Mouse (Mus musculus) lung, embryonic 14.5 days (tissue): ENCODE measurements around the gene Rint1. TPM values are rescaled to one million over a fixed set of nuclear protein-coding genes. Genes with fewer than 3 reads are reported as not detected.
A peak's percentile ranks its signal among the peaks of the same experiment; 100 is the strongest.

Source experiments
- ATAC-seq: fragments of 200-750 bp; cut with Nextera tagmentation; 2 replicates; pipeline ENCODE4 v1.8.0; 2017; ENCODE audit warnings: mild to moderate bottlenecking, moderate TSS enrichment, moderate library complexity; ENCODE audit not compliant: insufficient read depth
- DNase-seq: peaks from one replicate; pipeline ENCODE4 v3.0.0-alpha.2; 2015
- H3K27ac ChIP-seq: fragments of 300-500 bp; sonication (generic); 2 replicates; pipeline ENCODE4 v1.5.1; 2014; ENCODE audit warnings: low read depth, mild to moderate bottlenecking, moderate library complexity
- H3K27me3 ChIP-seq: fragments of 300-500 bp; sonication (generic); 2 replicates; pipeline ENCODE4 v1.6.1; 2014; ENCODE audit warnings: low read length, control low read depth; ENCODE audit not compliant: insufficient read depth
- H3K36me3 ChIP-seq: fragments of 300-500 bp; sonication (generic); 2 replicates; pipeline ENCODE4 v1.6.1; 2014; ENCODE audit warnings: control low read depth; ENCODE audit not compliant: insufficient read depth
- H3K4me1 ChIP-seq: fragments of 300-500 bp; sonication (generic); 2 replicates; pipeline ENCODE4 v1.6.1; 2014; ENCODE audit warnings: antibody characterized with exemption, control low read depth; ENCODE audit not compliant: insufficient read depth
- H3K4me2 ChIP-seq: fragments of 300-500 bp; sonication (generic); 2 replicates; pipeline ENCODE4 v1.6.1; 2014; ENCODE audit warnings: mild to moderate bottlenecking
- H3K4me3 ChIP-seq: fragments of 300-500 bp; sonication (generic); 2 replicates; pipeline ENCODE4 v1.5.1; 2014; ENCODE audit warnings: low read depth, low read length
- H3K9ac ChIP-seq: fragments of 300-500 bp; sonication (generic); 2 replicates; pipeline ENCODE4 v1.6.1; 2014
- H3K9me3 ChIP-seq: fragments of 300-500 bp; sonication (generic); 2 replicates; pipeline ENCODE4 v1.6.1; 2016; ENCODE audit warnings: low read depth, low read length, control low read depth
- CTCF ChIP-seq: IDR thresholded peaks from 2 replicates; pipeline ENCODE4 v1.5.1; 2016; ENCODE audit warnings: antibody characterized with exemption, low read depth
- WGBS: fragments of 180-500 bp; shearing (Covaris S2); extraction: QIAGEN DNeasy Blood & Tissue Kit; methylation state at CpG from one replicate; pipeline ENCODE4 v1.1.7; 2014; 5-methylcytosine and 5-hydroxymethylcytosine counted together
- polyA plus RNA-seq: library from polyadenylated mRNA; unstranded; fragments of >200 nt; fragmentation: Nextera tagmentation; extraction: Ambion mirVana; gene quantifications from 2 replicates; pipeline ENCODE4 v1.2.1, GENCODE M21; 2014

Gene Rint1
- polyA plus RNA-seq = 28.1 and 32.7 TPM in 2 replicates

GRCm38 (mm10) chr5:23787536-23788389 is at the start of gene Rint1:
Gene Rint1, plus strand, starts transcription at chr5:23787711.
- peak; percentile 99 for TF ChIP-seq CTCF
- H3K27ac ChIP-seq = peak within 1 kb of the TSS; percentile 32; the same call in 1 of the 2 replicates
- WGBS = 2% methylated on average over 47 of the region's 47 CpGs

GRCm38 (mm10) chr5:23743261-23743660 is 44.2 kb upstream of the Rint1 start:
- H3K36me3 ChIP-seq = peaks cover 72% of the 10 kb centered on the region
- ATAC-seq (no peak), DNase-seq (no peak)
- no peak overlapping the region for H3K4me3 ChIP-seq
- H3K4me1 ChIP-seq = no peaks in the 10 kb centered on the region
- no peak for TF ChIP-seq CTCF
- WGBS = 95% methylated on average over 12 of the region's 12 CpGs
- H3K27ac ChIP-seq = no peak overlapping the region
- no peak overlapping the region for H3K4me2 ChIP-seq
- no peaks in the 10 kb centered on the region for H3K27me3 ChIP-seq
- H3K9ac ChIP-seq = no peak overlapping the region
- no peaks in the 10 kb centered on the region for H3K9me3 ChIP-seq

More at GRCm38 (mm10) chr5:23787536-23788389, at the start of gene Rint1:
- Histone ChIP-seq H3K36me3 (peaks cover 13% of the 10 kb centered on the region; the same call in 1 of the 2 replicates), H3K27me3 (no peaks in the 10 kb centered on the region), H3K9me3 (no peaks in the 10 kb centered on the region), H3K4me2 (peak within 1 kb of the TSS; percentile 71), H3K9ac (peak within 1 kb of the TSS; percentile 91), H3K4me1 (0 out of 2 replicates have a peak, but pooled peaks cover 4% of the 10 kb centered on the region), H3K4me3 (peak within 1 kb of the TSS; percentile 88)
- ATAC-seq (peak; percentile 86), DNase-seq (peak; percentile 99)

GRCm38 (mm10) chr5:23749882-23750281 is 37.6 kb upstream of the Rint1 start:
- 0 out of 2 replicates have a peak, but pooled peaks have one; percentile 16 for TF ChIP-seq CTCF
- Histone ChIP-seq H3K27me3 (no peaks in the 10 kb centered on the region), H3K9me3 (no peaks in the 10 kb centered on the region), H3K36me3 (peaks cover 58% of the 10 kb centered on the region), H3K4me3 (no peak overlapping the region), H3K4me1 (no peaks in the 10 kb centered on the region), H3K4me2 (no peak overlapping the region), H3K27ac (no peak overlapping the region), H3K9ac (no peak overlapping the region)
- DNase-seq (peak; percentile 15), ATAC-seq (no peak)
- WGBS = 61% methylated on average over 2 of the region's 2 CpGs

- DNase-seq (no peak), ATAC-seq (no peak)
- peaks cover 44% of the 10 kb centered on the region for H3K36me3 ChIP-seq
- no peak overlapping the region for H3K9ac ChIP-seq
- no peaks in the 10 kb centered on the region for H3K4me1 ChIP-seq
- WGBS = 97% methylated on average over 9 of the region's 9 CpGs
- H3K9me3 ChIP-seq = no peaks in the 10 kb centered on the region
- no peak overlapping the region for H3K27ac ChIP-seq
- TF ChIP-seq CTCF = no peak
- H3K27me3 ChIP-seq = no peaks in the 10 kb centered on the region
- no peak overlapping the region for H3K4me3 ChIP-seq
- no peak overlapping the region for H3K4me2 ChIP-seq
Measured at GRCm38 (mm10) chr5:23755591-23755990, 31.9 kb upstream of the Rint1 start.

GRCm38 (mm10) chr5:23756368-23756767 is 31.1 kb upstream of the Rint1 start:
- DNase-seq (no peak), ATAC-seq (no peak)
- Histone ChIP-seq H3K27ac (no peak overlapping the region), H3K9me3 (no peaks in the 10 kb centered on the region), H3K4me1 (no peaks in the 10 kb centered on the region), H3K4me3 (no peak overlapping the region), H3K4me2 (no peak overlapping the region), H3K27me3 (no peaks in the 10 kb centered on the region), H3K9ac (no peak overlapping the region), H3K36me3 (peaks cover 40% of the 10 kb centered on the region)
- peak; percentile 34; the same call in 1 of the 2 replicates for TF ChIP-seq CTCF
- 91% methylated on average over 4 of the region's 4 CpGs for WGBS

GRCm38 (mm10) chr5:23758633-23759032 is 28.9 kb upstream of the Rint1 start:
- Histone ChIP-seq H3K36me3 (peaks cover 39% of the 10 kb centered on the region), H3K27ac (no peak overlapping the region), H3K4me3 (no peak overlapping the region), H3K9me3 (no peaks in the 10 kb centered on the region), H3K4me2 (no peak overlapping the region), H3K9ac (no peak overlapping the region), H3K27me3 (no peaks in the 10 kb centered on the region), H3K4me1 (no peaks in the 10 kb centered on the region)
- 52% methylated on average over 2 of the region's 2 CpGs for WGBS
- TF ChIP-seq CTCF = peak; percentile 63
- peak; percentile 71 for DNase-seq
- no peak for ATAC-seq

GRCm38 (mm10) chr5:23762531-23762930 is 25.0 kb upstream of the Rint1 start:
- Histone ChIP-seq H3K27ac (no peak overlapping the region), H3K27me3 (no peaks in the 10 kb centered on the region), H3K9ac (no peak overlapping the region), H3K36me3 (peaks cover 48% of the 10 kb centered on the region), H3K9me3 (no peaks in the 10 kb centered on the region), H3K4me3 (no peak overlapping the region), H3K4me2 (no peak overlapping the region), H3K4me1 (no peaks in the 10 kb centered on the region)
- TF ChIP-seq CTCF = no peak
- DNase-seq (no peak), ATAC-seq (no peak)
- WGBS = 91% methylated on average over 6 of the region's 6 CpGs
